Mouse (Mus musculus): ENCODE measurements around the gene Washc1. TPM values are rescaled to one million over a fixed set of nuclear protein-coding genes. Genes with fewer than 3 reads are reported as not detected.

The Washc1 gene
- polyA plus RNA-seq, 1 experiment from 2014 or later, result 37.4 TPM

Other genes with a start within 250 kb of the Washc1 start
- gene Ralbp1, start 225.7 kb upstream of the Washc1 start, polyA plus RNA-seq (2015; fragmentation: Nextera tagmentation; extraction: Ambion mirVana), result 56.9 and 58.4 TPM in 2 replicates
- 75.2 and 84.1 TPM in 2 replicates for gene Twsg1, start 160.3 kb upstream of the Washc1 start, polyA plus RNA-seq (2015; fragmentation: Nextera tagmentation; extraction: Ambion mirVana)
- 77.4 and 80.8 TPM in 2 replicates for gene Ankrd12, start 34.5 kb upstream of the Washc1 start, polyA plus RNA-seq (2015; fragmentation: Nextera tagmentation; extraction: Ambion mirVana)
- 354 and 358 TPM in 2 replicates for gene Ndufv2, start 10.0 kb upstream of the Washc1 start, polyA plus RNA-seq (2015; fragmentation: Nextera tagmentation; extraction: Ambion mirVana)
- gene Ddx11, start 12.0 kb downstream of the Washc1 start, polyA plus RNA-seq (2015; fragmentation: Nextera tagmentation; extraction: Ambion mirVana), result 16.2 and 17.3 TPM in 2 replicates